Mouse (Mus musculus) heart, adult 8-10 months (tissue): ENCODE results near the gene Gm5134. TPM values are rescaled to one million over a fixed set of nuclear protein-coding genes. Genes with fewer than 3 reads are reported as not detected.
"Not testable (repeated sequence)": the region's sequence is repeated elsewhere in the genome, so short reads cannot be mapped to it uniquely, and the experiment has no call there.

ENCODE experiments used
- DNase-seq: peaks from one replicate; pipeline ENCODE4 v3.0.0; 2022; ENCODE audit warnings: low spot score
- total RNA-seq, 4 experiments: library from RNA; stranded (reverse); gene quantifications; 2 replicates each; pipeline ENCODE4 v1.2.4; 2022

Gene Gm5134
- total RNA-seq, 4 experiments from 2014 or later, result not detected

GRCm38 (mm10) chr10:75994531-75995210, 40.4 kb downstream of the Gm5134 start:
- DNase-seq, result not testable (repeated sequence)

- DNase-seq, result no peak
Measured at GRCm38 (mm10) chr10:75995463-75995862, 41.1 kb downstream of the Gm5134 start.

DNA sequence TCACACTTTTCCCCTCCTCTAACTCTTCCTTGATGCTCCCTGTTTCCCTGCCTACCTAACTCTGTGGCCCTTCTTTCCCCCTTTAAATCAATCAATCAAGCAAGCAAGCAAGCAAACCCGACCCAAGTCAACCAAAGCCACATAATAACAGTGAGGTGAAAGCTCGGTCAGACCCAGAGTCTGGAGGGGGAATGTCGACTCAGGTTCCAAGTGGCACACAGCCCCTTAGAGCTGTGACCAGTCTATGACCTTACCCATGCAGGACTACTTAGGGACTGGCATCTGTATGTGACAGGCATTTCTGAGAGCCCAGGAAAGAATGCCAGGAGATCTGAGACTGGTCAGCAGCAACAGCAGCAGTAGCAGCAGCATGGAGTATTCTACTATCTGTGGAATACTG, 42.0 kb downstream of the Gm5134 start:
- no peak for DNase-seq

- DNase-seq, result no peak
Measured at GRCm38 (mm10) chr10:76001160-76001559, 46.8 kb downstream of the Gm5134 start.

DNA sequence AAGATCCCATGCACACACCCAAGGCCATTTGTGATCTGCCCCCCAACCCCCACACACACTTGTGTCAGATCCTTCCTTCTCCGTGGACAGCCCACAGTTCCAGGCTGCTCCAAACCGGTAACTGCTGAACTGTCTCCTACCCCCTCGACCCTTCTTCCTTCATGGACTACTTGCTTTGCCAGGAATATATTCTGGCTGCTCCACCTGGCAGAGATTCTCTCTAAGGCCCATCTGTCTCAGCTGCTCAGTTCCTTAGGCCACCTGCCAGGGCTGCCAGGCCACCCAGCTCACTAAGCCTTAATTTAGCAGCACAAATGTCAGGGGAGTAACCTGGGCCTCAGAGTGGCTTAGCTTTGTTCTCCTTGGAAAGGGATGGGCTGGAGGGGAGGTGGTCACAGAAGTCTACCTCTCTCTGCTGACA, 47.8 kb downstream of the Gm5134 start:
- DNase-seq, result no peak

DNA sequence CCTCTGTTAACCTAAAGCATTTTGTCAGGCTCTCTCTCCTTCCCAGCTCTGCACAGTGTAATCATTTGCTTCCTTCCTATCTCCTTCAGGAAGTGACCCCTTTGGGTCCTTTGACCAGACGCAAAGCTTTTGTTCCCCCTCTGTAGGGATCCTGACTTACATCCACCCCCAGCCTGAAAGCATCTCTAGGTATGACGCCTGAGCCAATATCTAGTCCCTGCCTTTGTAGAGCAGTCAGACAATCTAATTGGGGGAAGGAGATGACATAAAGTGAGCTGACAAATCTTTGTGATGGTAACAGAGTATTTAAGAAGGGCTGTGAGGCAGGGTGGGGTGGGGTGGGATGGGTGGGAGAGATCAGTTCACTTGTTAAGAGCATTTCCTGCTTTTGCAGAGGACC, 48.3 kb downstream of the Gm5134 start:
- DNase-seq, result no peak

DNA sequence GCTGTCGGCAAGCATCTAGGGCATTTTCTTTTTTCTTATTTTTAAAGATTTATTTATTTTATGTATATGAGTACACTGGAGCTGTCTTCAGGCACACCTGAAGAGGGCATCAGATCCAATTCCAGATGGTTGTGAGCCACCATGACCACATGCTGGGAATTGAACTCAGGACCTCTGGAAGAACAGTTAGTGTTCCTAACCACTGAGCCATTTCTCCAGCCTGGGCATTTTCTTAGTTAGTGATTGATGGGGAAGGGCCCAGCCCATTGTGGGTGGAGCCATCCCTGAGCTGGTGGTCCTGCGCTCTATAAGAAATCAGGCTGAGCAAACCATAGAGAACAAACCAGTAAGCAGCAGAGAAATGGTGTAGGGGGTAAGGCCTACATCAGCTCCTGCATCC, 48.9 kb downstream of the Gm5134 start:
- no peak for DNase-seq

- no peak for DNase-seq
Measured at GRCm38 (mm10) chr10:76006385-76006784, 52.1 kb downstream of the Gm5134 start.

GRCm38 (mm10) chr10:76009812-76010211, 55.5 kb downstream of the Gm5134 start:
- no peak for DNase-seq

DNA sequence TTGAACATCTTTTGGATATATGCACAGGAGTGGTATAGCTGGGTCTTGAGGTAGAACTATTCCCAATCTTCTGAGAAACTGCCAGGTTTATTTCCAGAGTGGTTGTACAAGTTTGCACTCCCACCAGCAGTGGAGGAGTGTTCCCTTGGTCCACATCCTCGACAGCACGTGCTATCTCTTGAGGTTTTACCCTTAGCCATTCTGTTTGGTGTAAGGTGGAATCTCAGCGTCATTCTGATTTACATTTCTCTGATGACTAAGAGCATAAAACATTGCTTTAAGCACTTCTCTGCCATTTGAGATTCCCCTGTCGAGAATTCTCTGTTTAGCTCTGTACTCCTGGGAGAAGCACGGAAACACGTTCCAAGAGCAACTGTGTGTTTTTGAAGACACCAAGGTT, 58.6 kb downstream of the Gm5134 start:
- no peak for DNase-seq

DNA sequence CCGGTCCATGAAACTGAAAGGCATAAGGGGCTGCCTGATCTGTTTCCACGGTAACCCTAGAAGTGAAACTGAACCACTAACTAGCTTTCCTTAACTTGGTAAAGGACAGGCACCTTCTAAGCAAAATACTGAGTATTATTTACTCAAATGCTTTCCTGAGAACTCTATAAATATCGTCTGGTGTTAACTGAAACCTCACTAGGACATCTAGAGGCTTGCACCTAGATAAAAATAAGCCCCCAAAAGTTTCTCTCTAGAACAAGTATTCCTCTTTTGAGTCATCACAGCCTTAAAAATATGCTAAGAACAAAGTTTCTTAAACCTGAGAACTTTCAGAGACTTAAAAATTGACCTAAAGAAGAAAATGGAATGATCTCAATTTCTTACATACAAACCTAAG, 62.6 kb downstream of the Gm5134 start:
- no peak for DNase-seq

DNA sequence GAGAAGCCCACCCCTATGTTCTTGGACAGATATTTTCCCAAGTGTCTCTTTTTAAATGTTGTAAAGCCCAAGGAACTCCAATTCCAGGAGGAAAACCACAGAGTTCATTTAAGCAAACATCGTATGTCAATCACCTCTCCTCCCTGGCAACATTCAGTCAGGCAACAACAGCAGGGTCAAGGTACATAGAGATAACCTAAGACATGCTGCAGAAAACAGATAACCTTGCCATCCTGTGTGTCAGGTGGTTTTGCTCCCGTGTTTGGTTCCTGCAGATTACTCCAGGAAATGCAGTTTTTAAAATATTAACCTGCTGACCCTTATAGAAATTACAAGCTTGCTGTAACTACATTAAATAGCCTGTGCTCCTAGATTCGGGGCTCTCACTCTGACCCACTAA, 67.4 kb downstream of the Gm5134 start:
- no peak for DNase-seq

DNA sequence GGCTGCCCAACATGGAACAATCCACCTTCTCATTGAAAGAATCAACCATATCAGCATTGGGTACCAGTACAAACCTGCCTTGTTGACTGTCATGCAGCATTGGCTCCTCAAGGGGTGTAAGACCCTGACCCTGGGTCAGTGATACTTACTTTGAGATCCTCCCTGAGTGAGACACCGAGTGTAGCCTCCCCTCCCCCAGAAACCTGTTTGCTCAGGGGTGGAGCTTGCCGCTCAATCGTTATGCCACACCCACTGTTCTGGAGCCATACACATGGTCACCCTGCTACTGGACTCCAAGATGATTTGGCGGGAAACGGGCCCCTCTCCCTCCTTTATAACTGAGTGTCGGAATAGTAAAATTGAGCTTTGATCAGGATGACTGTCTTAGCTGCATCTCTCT, 69.6 kb downstream of the Gm5134 start:
- no peak for DNase-seq

DNA sequence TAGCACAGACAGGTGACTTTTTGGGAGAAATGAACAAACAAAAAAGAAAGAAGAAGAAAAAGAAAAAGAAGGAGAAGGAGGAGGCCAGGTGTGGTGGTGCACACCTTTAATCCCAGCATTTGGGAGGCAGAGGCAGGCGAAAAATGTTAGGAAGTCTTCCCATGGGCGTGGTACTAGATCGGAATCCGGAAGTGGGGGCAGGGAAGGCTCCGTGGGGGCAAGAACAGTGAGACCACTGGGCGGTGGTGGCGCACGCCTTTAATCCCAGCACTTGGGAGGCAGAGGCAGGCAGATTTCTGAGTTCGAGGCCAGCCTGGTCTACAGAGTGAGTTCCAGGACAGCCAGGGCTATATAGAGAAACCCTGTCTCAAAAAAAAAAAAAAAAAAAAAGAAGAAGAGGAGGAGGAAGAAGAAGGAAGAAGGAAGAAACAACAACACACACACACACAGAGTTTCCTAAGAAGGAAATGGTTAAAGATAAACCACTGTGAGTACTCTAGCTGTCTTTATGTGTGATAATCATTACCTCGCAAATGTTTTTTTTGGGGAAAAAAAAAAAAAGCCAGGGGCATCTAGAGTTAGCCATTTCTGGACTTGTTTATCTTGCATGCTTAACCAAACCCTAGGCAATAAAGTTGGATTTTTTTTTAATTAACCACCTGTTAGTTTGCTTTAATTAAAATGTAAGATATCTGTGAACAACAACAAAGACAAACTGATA, 71.3 kb downstream of the Gm5134 start:
- no peak for DNase-seq

DNA sequence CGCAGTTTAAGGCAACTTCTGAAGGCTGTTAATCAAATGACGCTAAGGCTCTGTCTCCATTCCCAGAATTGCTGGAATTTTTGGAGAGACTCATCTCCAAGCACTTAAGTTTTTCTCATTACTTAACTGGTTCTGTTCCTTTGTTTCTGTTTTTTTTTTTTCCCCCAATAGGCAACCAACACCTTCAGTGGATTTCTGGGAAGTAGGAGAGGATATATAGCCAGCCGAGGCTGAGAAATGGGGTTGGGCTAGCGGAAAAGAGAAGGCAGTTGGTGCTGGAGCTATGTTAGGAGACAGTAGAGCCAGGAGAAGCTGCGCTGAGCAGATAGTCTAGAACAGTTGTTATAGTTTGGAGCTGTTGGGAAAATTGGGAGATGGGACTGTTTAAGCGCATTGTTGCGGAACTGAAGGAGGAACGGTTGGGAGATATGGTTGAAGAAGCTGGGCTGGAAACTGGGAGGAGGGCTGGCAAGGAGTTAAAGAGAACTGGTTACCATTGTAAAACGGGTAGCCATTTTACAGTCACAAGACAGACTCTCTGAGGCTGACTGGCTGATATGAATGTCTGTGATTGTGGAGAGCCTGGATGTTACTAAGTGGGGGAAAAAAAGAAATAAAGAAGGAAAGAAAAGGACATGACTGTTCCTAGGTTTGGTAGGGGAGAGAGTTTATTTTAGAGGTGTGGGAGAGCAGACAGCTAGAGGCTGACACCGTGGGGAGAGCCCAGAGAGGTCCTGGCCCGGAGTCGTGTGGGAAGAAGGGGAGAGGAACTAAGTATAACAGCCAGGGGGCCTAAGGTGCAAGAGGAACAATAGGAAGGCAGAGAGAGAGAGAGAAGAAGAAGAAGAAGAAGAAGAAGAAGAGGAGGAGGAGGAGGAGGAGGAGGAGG, 73.1 kb downstream of the Gm5134 start:
- DNase-seq, result no peak

DNA sequence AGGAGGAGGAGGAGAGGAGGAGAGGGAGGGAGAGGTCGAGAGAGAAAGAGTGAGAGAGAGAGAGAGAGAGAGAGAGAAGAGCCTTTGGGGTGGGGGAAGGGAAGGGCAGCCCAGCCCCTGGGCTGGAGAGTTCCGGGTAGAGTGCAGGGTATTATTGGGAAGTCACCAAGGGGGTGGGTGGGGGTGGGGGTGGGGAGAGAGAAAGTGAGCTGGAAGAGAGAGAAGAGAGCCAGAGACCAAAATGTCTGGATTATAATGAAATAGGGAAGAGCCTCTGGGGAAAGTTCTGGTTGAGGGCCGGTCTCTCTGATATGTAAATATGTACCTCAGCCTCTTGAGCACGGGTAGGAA, 73.7 kb downstream of the Gm5134 start:
- DNase-seq, result no peak

DNA sequence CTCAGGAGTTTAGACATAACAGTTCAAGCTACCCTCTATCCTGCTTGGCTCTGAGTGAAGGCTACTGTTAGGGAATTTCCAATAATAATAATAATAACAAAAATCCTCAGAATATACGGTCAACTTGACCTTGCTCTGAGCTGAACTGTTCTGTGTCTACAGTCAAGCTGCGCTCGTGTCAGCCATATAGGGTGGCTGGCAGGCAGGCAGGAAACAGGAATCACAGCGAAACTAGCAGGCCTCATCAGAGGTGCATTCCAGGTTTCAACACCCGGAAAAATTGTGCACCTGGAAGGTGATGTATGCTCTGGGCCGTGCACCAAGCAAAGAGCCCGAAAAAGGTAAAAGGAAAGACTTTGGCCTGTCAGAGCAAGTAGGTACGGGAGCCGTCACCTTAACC, 74.1 kb downstream of the Gm5134 start:
- no peak for DNase-seq

DNA sequence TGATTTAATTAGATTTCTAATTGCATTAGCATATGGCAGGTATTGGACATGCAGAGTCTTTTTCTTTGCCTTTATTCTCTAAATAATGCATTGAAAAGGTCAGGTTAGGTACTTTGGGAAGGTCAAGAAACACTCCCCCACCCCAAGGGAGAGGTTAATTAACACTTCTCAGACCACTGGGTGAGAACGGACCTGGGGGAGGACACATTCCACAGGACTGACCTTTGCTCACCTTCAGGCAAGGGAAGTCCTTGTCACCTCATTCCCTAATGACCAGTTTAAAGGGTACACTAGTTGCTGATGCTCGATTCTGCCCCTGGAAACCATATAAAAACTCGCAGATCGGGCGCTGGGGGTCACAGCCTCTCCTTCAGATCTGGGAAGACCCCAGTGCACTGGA, 75.0 kb downstream of the Gm5134 start:
- DNase-seq, result no peak

- DNase-seq, result no peak
Measured at GRCm38 (mm10) chr10:76030496-76030895, 76.2 kb downstream of the Gm5134 start.

- DNase-seq, result peak; percentile 2
Measured at GRCm38 (mm10) chr10:76031511-76032401, 77.4 kb downstream of the Gm5134 start.

DNA sequence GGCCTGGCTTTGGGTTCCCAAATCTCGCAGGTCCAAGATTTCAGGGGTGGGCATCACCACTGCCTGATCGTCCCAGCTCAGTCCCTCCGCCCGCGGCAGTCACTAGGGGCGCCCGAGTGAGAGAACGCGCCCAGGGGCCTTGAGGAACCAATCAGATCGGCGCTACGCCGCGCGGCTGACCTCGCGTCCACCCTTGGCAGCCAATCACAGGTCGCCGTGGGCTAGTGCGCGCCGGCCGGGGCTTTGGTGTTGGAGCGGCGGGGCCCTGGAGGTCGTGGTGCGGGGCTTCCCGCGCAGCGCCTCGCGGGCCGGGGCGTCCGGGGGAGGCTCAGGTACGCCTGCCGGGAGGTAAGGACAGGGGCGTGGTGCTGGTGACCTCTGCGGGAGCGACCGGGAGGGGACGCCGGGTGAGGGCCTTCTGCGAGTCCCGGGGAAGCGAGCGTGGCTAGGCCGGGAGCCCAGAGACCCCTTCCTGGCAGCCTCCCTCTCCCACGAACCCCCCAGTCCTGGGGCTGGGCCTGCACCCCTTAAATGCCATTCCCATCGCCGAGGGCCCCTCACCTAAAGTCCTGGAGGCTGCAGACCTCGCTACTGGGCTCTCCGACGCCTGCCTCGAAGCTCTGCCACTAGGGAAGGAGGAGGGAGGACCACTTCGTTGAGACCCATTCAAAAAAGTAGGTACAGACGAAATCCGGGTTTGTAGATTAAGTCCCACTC, 78.2 kb downstream of the Gm5134 start, which contains the start of gene Zfp280b:
Zfp280b (plus strand) TSS at position 249 of the 717 bp plus-strand sequence.
- peak; percentile 90 for DNase-seq
